Mouse (Mus musculus) liver, adult 2 months (tissue): ENCODE results near the gene Vars.

Experiments
- CTCF ChIP-seq: fragments of 200-500 bp; IDR thresholded peaks from 2 replicates; pipeline ENCODE4 v1.5.1; 2011; ENCODE audit warnings: low read depth, low read length, control low read depth
- POLR2A ChIP-seq: fragments of 200-500 bp; IDR thresholded peaks from 2 replicates; pipeline ENCODE4 v1.6.1; 2011; ENCODE audit warnings: low read length, control low read depth; ENCODE audit not compliant: insufficient read depth; ENCODE audit errors: extremely low read depth

DNA sequence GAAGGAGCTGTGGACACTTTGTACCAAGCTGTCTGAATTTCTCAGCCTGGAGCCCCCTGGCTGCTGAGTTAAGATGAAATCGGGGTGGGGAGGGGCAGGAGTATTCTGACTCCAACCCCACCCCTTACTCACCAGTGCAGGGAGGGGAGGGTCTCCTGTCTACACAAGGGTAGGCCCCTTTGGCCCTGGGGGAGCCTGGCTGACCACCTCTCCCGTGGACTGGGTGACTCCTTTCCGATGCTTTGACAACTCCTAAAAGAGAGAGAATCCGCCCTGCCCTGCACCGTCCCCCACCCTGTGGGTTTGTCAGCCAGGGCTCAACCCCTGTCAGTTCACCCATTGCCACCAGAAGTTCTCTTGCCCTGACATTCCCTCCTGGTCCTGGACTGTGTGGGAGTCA is 25.4 kb downstream of the Vars start:
- TF ChIP-seq CTCF = no peak
- no peak for TF ChIP-seq POLR2A
